Mouse (Mus musculus): ENCODE results near the gene Cpsf7. TPM values are rescaled to one million over a fixed set of nuclear protein-coding genes. Genes with fewer than 3 reads are reported as not detected.

Gene Cpsf7
- total RNA-seq (2012; rRNA removed) (25.6 and 29.3 TPM in 2 replicates), total RNA-seq (2014; rRNA removed) (28.8 and 30.8 TPM in 2 replicates), polyA plus RNA-seq (2012; ENCODE audit: insufficient read length, low read depth) (47.8 and 48.8 TPM in 2 replicates)

DNA sequence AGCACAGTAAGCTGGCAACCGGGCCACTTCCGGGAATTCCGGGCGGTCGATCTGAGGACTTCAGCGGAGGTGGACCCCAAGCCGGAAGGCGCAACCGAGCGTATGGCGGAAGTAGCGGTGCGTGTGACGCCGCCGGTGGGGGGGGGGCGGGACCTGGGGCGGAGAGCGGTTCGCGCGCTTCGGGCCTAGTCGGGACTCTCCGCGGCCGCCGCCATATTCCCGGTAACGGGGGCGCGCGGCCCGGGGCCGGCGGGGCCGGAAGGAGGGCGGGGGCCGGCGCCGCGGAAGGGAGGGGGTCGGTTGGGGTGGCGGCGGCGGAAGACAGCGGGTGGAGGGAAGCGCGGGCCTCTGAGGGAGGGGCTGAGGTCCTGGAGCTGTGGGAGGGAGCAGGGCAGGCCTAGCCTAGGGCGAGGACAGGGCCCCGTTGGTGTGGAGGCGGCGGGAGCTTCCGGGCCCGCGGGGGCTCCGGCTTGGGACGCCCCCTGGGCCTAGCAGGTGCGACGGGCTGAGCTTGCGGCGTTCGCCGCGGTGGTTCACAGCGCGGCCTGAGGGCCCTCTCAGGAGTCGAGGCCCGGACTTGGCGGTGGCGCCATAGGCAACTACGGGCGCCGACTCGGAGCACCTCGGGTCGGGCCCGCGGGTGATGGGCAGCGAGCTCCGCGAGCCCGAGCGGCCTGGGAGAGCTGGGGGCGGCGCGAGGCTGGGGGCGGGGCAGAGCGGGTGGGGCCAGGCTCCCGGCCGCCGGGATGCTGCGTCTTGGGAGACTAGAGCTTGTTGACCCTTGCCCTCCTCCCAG is at the start of gene Cpsf7:
Cpsf7 (plus strand) TSS at position 161 of the 796 bp plus-strand sequence.
- Histone ChIP-seq H3K4me3 (replicated peaks in 1 of 3; ENCODE audit: low read depth in 2 of 3, low read length in 2 of 3, poor library complexity in 1 of 3) (peak within 1 kb of the TSS; percentile 90 to 96 (median 94)), H3K4me1 (ENCODE audit: control insufficient read depth in 1 of 2, insufficient read depth in 2 of 2) (peaks cover 9 to 60% of the 10 kb centered on the region in 2 experiments), H3K27me3 (replicated peaks) (no peaks in the 10 kb centered on the region), H3K4me2 (ENCODE audit: insufficient read depth, low read depth, poor library complexity, severe bottlenecking) (peak within 1 kb of the TSS; percentile 98), H3K27ac (ENCODE audit: insufficient read depth, low read depth) (peak within 1 kb of the TSS; percentile 92), H3K36me3 (replicated peaks in 1 of 2; ENCODE audit: control insufficient read depth in 1 of 2, insufficient read depth in 1 of 2, low read length in 1 of 2) (peaks cover 8 to 30% of the 10 kb centered on the region in 2 experiments), H3K9ac (ENCODE audit: insufficient read depth, low read depth) (peak within 1 kb of the TSS; percentile 98), H3K79me2 (replicated peaks; ENCODE audit: control insufficient read depth, extremely low read depth, insufficient read depth, poor library complexity, severe bottlenecking) (peaks cover 54% of the 10 kb centered on the region), H3K9me3 (replicated peaks; ENCODE audit: low read length) (no peaks in the 10 kb centered on the region)
- TF ChIP-seq TCF12 (IDR thresholded peaks at IDR 0.05; ENCODE audit: low read depth, low read length) = peak; percentile 68; the same call in 1 of the 2 replicates
- TF ChIP-seq MAZ (IDR thresholded peaks at IDR 0.05; ENCODE audit: low read depth, low read length) = peak; percentile 59; the same call in 1 of the 2 replicates
- no peak for TF ChIP-seq JUN (IDR thresholded peaks at IDR 0.05; ENCODE audit: insufficient read depth, low read depth, low read length)
- no peak for TF ChIP-seq RCOR1 (conservative IDR thresholded peaks at IDR 0.05; ENCODE audit: low read depth, low read length)
- TF ChIP-seq UBTF (IDR thresholded peaks at IDR 0.05; ENCODE audit: low read depth, low read length) = peak; percentile 46; the same call in 1 of the 2 replicates
- 0 out of 2 replicates have a peak, but pooled peaks have one; percentile 83 for TF ChIP-seq SIN3A (IDR thresholded peaks at IDR 0.05; ENCODE audit: low read length)
- no peak for TF ChIP-seq CHD1 (IDR thresholded peaks at IDR 0.05; ENCODE audit: low read depth, low read length)
- peak; percentile 76 for TF ChIP-seq HCFC1 (IDR thresholded peaks at IDR 0.05; ENCODE audit: low read depth, low read length)
- TF ChIP-seq KAT2A (IDR thresholded peaks at IDR 0.05; ENCODE audit: insufficient replicate concordance, low read length) = peak; percentile 72; the same call in 1 of the 2 replicates
- no peak for TF ChIP-seq JUND (conservative IDR thresholded peaks at IDR 0.05; ENCODE audit: low read depth, low read length)
- TF ChIP-seq POLR2A (IDR thresholded peaks at IDR 0.05; ENCODE audit: low read depth, low read length) = peak; percentile 82; the same call in 1 of the 2 replicates
- peak; percentile 75; the same call in 1 of the 2 replicates for TF ChIP-seq NELFE (IDR thresholded peaks at IDR 0.05; ENCODE audit: low read depth, low read length)
- peak; percentile 98 for TF ChIP-seq ELF1 (IDR thresholded peaks at IDR 0.05; ENCODE audit: low read depth, low read length)
- in situ Hi-C loops (cut with MboI; ENCODE audit: low pct_ligation_motif_present, low pct_unique_long_range_greater_than_20kb, low sequenced_read_pairs) = no loop called here
- dilution Hi-C loops (cut with MboI; ENCODE audit: extremely low pct_ligation_motif_present, extremely low pct_unique_long_range_greater_than_20kb, low sequenced_read_pairs) = no loop called here
- DNase-seq (ENCODE audit: extremely low read depth) = peak; percentile 94

GRCm38 (mm10) chr19:10479541-10479940 is 45.5 kb upstream of the Cpsf7 start:
- DNase-seq (ENCODE audit: extremely low read depth) = peak; percentile 17
- Histone ChIP-seq H3K27me3 (replicated peaks) (peaks cover 2% of the 10 kb centered on the region), H3K4me2 (ENCODE audit: insufficient read depth, low read depth, poor library complexity, severe bottlenecking) (no peak overlapping the region), H3K27ac (ENCODE audit: insufficient read depth, low read depth) (no peak overlapping the region), H3K9me3 (replicated peaks; ENCODE audit: low read length) (no peaks in the 10 kb centered on the region), H3K4me1 (ENCODE audit: control insufficient read depth in 1 of 2, insufficient read depth in 2 of 2) (peaks cover 3 to 19% of the 10 kb centered on the region in 2 experiments), H3K9ac (ENCODE audit: insufficient read depth, low read depth) (no peak overlapping the region), H3K4me3 (replicated peaks in 1 of 3; ENCODE audit: low read depth in 2 of 3, low read length in 2 of 3, poor library complexity in 1 of 3) (no peak overlapping the region), H3K79me2 (replicated peaks; ENCODE audit: control insufficient read depth, extremely low read depth, insufficient read depth, poor library complexity, severe bottlenecking) (no peaks in the 10 kb centered on the region), H3K36me3 (replicated peaks in 1 of 2; ENCODE audit: control insufficient read depth in 1 of 2, insufficient read depth in 1 of 2, low read length in 1 of 2) (no peaks in the 10 kb centered on the region)
- in situ Hi-C loops (cut with MboI; ENCODE audit: low pct_ligation_motif_present, low pct_unique_long_range_greater_than_20kb, low sequenced_read_pairs) = no loop called here
- dilution Hi-C loops (cut with MboI; ENCODE audit: extremely low pct_ligation_motif_present, extremely low pct_unique_long_range_greater_than_20kb, low sequenced_read_pairs) = no loop called here
- TF ChIP-seq KAT2A (IDR thresholded peaks at IDR 0.05; ENCODE audit: insufficient replicate concordance, low read length) (no peak), TCF12 (IDR thresholded peaks at IDR 0.05; ENCODE audit: low read depth, low read length) (no peak), JUN (IDR thresholded peaks at IDR 0.05; ENCODE audit: insufficient read depth, low read depth, low read length) (no peak), MXI1 (IDR thresholded peaks at IDR 0.05; ENCODE audit: low read depth, low read length) (no peak), MAZ (IDR thresholded peaks at IDR 0.05; ENCODE audit: low read depth, low read length) (no peak), NRF1 (IDR thresholded peaks at IDR 0.05; ENCODE audit: low read depth, low read length) (no peak), PAX5 (IDR thresholded peaks at IDR 0.05; ENCODE audit: low read length) (no peak), ZKSCAN1 (IDR thresholded peaks at IDR 0.05; ENCODE audit: borderline replicate concordance, low read depth, low read length) (no peak), USF1 (IDR thresholded peaks at IDR 0.05; ENCODE audit: low read depth, low read length) (no peak), USF2 (conservative IDR thresholded peaks at IDR 0.05; ENCODE audit: low read depth, low read length) (no peak), ZC3H11A (IDR thresholded peaks at IDR 0.05; ENCODE audit: low read depth, low read length) (no peak), JUND (conservative IDR thresholded peaks at IDR 0.05; ENCODE audit: low read depth, low read length) (no peak), MEF2A (IDR thresholded peaks at IDR 0.05; ENCODE audit: borderline replicate concordance, low read depth, low read length) (no peak), ETS1 (conservative IDR thresholded peaks at IDR 0.05; ENCODE audit: low read depth, low read length) (no peak), E2F4 (IDR thresholded peaks at IDR 0.05; ENCODE audit: insufficient replicate concordance, low read depth, low read length) (no peak), SMC3 (IDR thresholded peaks at IDR 0.05; ENCODE audit: low read depth, low read length) (no peak), RAD21 (IDR thresholded peaks at IDR 0.05; ENCODE audit: low read depth, low read length) (no peak)

All from CH12.LX (cell line).